Mouse (Mus musculus) layer of hippocampus, postnatal 14 days (tissue): Measurements from ENCODE around the gene Card9. TPM values are rescaled to one million over a fixed set of nuclear protein-coding genes. Genes with fewer than 3 reads are reported as not detected.
"Not testable (repeated sequence)": the region's sequence is repeated elsewhere in the genome, so short reads cannot be mapped to it uniquely, and the experiment has no call there.

ENCODE experiments used
- DNase-seq, 2 experiments: peaks; one replicate each; pipeline ENCODE4 v3.0.0; 2021 to 2022; ENCODE audit warnings: low spot score in 2 of 2, mixed read lengths in 1 of 2
- long read RNA-seq, 2 experiments: library from polyadenylated mRNA; stranded (forward); transcript quantifications; one replicate each; pipeline ENCODE4 v2.0.0; 2021
- total RNA-seq, 2 experiments: library from RNA; stranded (reverse); gene quantifications; 2 replicates each; pipeline ENCODE4 v1.2.3; 2021

The Card9 gene
- 1 to 10 TPM; 2.5 to 2.6 TPM for total RNA-seq
- long read RNA-seq, experiment 1, partial matches to known transcripts, result 1 of 1 reads
- long read RNA-seq, experiment 1, other reads (novel, unspliced or antisense), result 0 of 1 reads
- long read RNA-seq, experiment 2, partial matches to known transcripts, result 1 of 3 reads
- long read RNA-seq, experiment 2, other reads (novel, unspliced or antisense), result 1 of 3 reads

- DNase-seq, result no peak
Observed at GRCm38 (mm10) chr2:26360772-26361171, at the start of gene Card9. Gene Card9 (minus strand): TSS chr2:26360918.

DNA sequence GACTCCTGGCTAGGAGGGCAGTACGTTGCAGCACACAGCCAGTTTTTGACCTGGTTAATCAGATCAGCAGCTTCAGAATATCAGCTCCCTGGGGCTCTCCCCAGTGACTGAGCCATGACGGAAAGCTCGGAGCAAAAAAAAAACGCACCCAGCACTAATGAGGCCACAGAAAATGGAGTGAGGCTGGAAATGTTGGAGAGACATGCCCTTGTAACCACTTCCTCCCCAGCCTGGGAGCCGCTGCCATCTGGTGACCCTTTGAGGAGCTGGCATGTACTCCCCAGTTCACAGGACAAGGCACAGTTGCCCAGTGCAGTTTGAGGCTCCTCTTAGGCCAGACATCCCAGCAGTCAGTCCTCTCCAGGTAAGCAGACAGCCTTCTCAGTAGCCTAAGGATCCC lies 49.4 kb upstream of the Card9 start:
- DNase-seq, result no peak

GRCm38 (mm10) chr2:26409362-26409761 lies 48.6 kb upstream of the Card9 start:
- no peak for DNase-seq

GRCm38 (mm10) chr2:26408515-26409356 lies 48.0 kb upstream of the Card9 start, which contains the start of gene Inpp5e:
Gene Inpp5e (minus strand): TSS chr2:26409203.
- DNase-seq, result peak; percentile 96 to 97

DNA sequence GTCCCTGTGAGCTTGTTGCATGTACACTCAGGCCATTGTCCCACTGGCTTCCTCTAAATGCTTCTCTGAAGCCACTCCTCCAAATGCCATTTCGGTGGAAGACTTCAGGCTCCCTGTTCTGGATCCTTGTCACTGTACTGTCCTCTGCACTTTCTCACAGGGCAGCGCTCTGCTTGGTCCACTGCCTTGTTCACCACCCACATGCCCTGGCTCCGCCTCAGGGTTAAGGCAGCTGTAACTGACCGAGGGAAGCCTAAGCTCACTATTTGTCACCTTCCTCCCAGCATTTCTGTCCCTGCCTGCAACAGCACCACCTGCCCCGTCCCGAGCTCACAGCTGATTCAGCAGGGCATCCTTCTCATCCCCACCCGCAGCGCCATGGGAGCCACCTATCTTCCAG lies 42.6 kb upstream of the Card9 start:
- no peak for DNase-seq

GRCm38 (mm10) chr2:26402265-26402664 lies 41.5 kb upstream of the Card9 start:
- DNase-seq, result no peak

DNA sequence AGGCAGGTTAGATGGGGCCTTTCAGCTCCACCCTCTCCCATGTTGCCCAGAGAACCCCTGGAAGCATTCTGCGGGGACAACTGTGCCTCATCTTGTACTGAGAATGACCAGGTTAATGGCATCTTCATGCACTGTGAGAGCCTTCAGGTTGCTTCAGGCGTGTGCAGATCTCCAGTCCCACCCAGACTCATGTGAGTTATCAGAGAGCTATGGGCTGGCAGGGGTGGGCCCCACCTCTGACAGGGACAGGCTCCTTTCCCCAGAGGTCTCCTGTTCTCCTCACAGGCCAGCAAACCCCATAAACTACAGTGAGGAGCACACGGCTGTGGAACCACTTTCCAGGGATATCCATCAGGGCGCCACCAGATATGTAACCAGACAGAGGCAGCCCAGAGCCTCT lies 40.3 kb upstream of the Card9 start:
- DNase-seq, result no peak

- no peak for DNase-seq
Observed at GRCm38 (mm10) chr2:26400296-26400695, 39.6 kb upstream of the Card9 start.

DNA sequence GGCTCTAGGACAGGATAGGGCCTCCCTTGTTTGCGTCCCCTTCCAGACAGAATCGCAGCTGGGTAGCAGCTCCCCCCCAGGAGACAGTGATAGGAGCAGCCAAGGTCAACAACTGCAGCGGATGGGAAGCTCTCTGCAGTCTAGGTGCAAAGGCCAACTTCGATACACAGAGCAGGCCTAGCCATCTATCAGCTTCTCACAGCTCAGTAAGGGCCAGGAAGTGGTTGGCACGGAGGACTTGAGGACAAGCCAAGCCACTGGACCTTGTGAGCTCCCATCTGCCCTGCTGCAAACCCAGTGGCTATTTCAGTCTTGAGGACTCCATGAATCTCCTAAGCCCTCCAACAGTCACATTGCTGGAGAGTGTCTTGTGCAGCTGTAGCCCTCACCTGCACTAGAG lies 38.9 kb upstream of the Card9 start:
- DNase-seq, result no peak

- no peak for DNase-seq
Observed at GRCm38 (mm10) chr2:26398978-26399377, 38.3 kb upstream of the Card9 start.

GRCm38 (mm10) chr2:26391617-26392016 lies 30.9 kb upstream of the Card9 start:
- DNase-seq, result no peak

- DNase-seq, result no peak
Observed at GRCm38 (mm10) chr2:26390954-26391353, 30.2 kb upstream of the Card9 start.

DNA sequence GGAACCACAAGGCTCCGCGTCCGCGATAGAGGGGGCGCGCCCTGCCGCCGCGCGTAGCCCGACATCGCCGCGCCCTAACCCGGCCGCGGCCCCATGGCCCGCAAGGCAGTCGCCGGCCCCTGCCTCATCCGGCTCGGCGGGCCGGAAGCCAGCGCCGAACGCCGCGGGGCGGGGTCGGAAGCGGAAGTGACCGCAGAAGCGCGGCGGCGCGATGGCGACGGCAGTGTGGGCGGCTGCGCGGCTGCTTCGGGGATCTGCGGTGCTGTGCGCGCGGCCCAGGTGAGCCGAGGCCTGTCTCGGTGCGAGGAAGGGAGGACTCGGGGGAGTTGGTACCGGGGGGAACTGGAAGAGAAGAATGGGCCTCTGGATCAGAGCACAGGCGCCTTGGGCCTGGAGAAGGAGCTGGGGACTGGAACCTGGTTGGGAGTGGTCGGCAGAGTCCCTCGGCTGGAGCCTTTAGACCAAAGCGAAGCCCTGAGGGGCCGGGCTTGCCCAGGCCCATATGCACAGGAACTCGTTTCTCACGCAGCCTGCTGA lies 28.5 kb upstream of the Card9 start, which contains the start of the genes Entr1 and Pmpca:
TSS of gene Entr1 (minus strand) at position 163 of the 537 bp plus-strand sequence.
TSS of gene Pmpca (plus strand) at position 186 of the 537 bp plus-strand sequence.
- peak; percentile 77 to 86 for DNase-seq

DNA sequence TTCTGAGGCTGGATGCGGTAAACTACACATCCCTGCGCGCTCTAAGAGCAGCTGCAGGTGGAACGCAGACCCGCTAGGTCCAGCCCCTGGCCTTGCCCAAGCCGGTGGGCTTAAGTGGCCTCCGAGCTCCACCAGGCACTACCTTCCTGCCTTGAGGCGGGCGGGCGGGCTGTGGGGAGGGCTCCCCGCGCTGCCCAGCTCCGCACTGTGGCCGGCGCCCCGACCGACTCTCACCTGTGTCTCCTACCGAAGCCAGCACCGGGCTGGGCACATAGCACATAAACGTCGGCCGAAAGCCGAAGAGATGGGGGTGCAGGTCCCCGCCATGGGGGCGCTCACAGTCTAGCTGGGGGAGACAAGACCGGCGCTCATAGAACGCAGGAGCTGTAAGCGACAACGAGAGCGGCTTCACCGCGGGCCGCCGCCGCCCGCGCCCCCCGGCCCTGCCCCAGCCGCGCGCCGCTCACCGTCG lies 28.0 kb upstream of the Card9 start:
- no peak for DNase-seq

- DNase-seq, result no peak
Observed at GRCm38 (mm10) chr2:26387713-26388112, 27.0 kb upstream of the Card9 start.

- not testable (repeated sequence) for DNase-seq
Observed at GRCm38 (mm10) chr2:26380871-26381270, 20.2 kb upstream of the Card9 start.

DNA sequence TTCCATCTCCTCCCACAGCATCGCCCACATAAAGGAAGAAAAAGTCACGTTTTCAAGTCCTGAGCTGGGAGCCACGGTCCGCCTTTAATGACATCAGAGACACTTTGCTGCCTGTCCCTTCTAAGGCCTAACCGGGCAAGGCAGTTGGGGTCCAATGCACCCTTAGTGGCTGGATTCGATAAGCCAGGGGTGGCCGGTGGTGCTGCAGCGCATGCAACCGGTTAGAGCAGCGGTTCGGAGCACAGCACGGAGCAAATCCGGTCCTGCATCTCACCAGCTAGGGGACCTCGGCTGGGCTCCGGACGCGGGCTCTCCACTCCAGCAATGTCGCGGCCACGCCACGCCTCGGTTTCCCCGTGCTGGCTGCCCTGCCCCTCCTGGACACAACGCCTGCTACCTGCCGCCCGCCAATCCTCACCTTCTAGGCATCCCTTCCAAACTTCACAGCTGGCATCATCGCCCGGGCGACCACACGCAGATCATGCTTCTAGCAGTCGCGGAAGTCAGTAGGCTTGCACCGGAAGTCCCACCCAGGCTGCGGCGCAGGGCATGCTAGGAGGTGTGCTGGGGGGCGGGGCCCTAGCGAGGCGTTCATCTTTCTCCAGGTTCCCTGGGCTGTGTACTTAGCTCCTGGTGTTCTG lies 19.5 kb upstream of the Card9 start, which contains the start of gene Snapc4:
TSS of gene Snapc4 (minus strand) at position 523 of the 641 bp plus-strand sequence.
- DNase-seq, result peak; percentile 66 to 87

- no peak for DNase-seq
Observed at GRCm38 (mm10) chr2:26372396-26372795, 11.7 kb upstream of the Card9 start.

DNA sequence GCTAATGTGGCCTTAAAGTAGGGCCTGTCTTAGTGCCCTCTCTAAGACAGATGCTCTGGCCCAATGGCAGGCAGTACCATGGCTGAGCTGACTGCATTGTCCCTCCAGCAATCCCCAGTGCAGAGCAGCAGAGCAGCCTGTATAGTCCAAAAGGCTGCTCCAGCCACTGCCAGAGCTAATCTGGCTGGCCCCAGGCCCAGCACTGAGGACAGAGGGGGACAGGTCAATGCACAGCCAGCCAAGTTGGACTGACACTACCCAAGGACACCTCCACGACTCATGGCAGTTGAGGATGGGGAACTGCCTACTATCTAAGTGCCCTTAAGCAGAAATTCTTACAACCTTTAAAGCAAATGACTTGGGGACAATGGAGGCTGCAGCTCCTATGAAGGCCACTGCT lies 7.9 kb upstream of the Card9 start:
- DNase-seq, result no peak

DNA sequence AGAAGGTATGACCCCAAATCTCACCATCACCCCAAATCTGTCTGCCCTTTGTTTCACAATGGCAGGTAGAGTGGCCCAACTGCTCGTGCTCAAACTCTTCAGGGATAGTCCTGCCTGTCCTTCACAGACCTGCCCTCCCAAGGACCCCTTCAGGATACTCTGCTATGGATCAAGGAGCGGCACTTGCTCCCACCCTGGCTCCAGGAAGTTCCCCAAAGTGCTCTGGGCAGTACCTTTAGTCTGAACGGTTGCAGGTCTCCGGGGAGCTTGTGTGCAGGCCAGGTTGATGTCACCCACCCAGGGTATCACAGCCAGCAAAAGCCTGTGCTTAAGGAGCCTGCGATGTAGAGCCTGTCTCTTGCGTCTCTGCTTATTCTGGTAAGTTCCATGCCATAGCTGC lies 7.2 kb upstream of the Card9 start:
- DNase-seq, result no peak

GRCm38 (mm10) chr2:26364738-26365465 lies 4.2 kb upstream of the Card9 start:
- no peak for DNase-seq
